Mouse (Mus musculus) liver, embryonic 14.5 days (tissue): ENCODE measurements around the gene Atic. TPM values are rescaled to one million over a fixed set of nuclear protein-coding genes. Genes with fewer than 3 reads are reported as not detected.

Experiments
- ATAC-seq: fragments of 200-750 bp; cut with Nextera tagmentation; 2 replicates; pipeline ENCODE4 v1.8.0; 2017; ENCODE audit warnings: moderate number of reproducible peaks, mild to moderate bottlenecking, moderate library complexity; ENCODE audit not compliant: insufficient read depth
- DNase-seq, 3 experiments: peaks; one replicate each; pipeline ENCODE4 v3.0.0-alpha.2; 2012 to 2013; ENCODE audit warnings: low read depth in 3 of 3, low spot score in 3 of 3
- H3K27ac ChIP-seq: fragments of 300-500 bp; sonication (generic); 2 replicates; pipeline ENCODE4 v1.5.1; 2014; ENCODE audit warnings: moderate library complexity, mild to moderate bottlenecking, control low read depth, inconsistent platforms
- H3K27me3 ChIP-seq: fragments of 300-500 bp; sonication (generic); 2 replicates; pipeline ENCODE4 v1.6.1; 2014; ENCODE audit warnings: mild to moderate bottlenecking, low read length, moderate library complexity; ENCODE audit not compliant: control insufficient read depth, insufficient read depth
- H3K36me3 ChIP-seq: fragments of 300-500 bp; sonication (generic); replicated peaks from 2 replicates; pipeline ENCODE4 v1.6.1; 2014; ENCODE audit warnings: low read depth; ENCODE audit not compliant: control insufficient read depth, insufficient read depth
- H3K4me1 ChIP-seq, 2 experiments: fragments of 200-500 bp in 1 of 2; fragments of 300-500 bp in 1 of 2; sonication (generic) in 1 of 2; replicated peaks; 2 replicates each; pipeline ENCODE4 v1.6.1; 2012 to 2014; ENCODE audit warnings: antibody characterized with exemption in 1 of 2, inconsistent platforms in 1 of 2, low read length in 1 of 2; ENCODE audit not compliant: control insufficient read depth in 2 of 2, insufficient read depth in 2 of 2
- H3K4me2 ChIP-seq: fragments of 300-500 bp; sonication (generic); 2 replicates; pipeline ENCODE4 v1.6.1; 2014; ENCODE audit warnings: low read depth, mild to moderate bottlenecking, control low read depth, moderate library complexity
- H3K4me3 ChIP-seq, 2 experiments: fragments of 200-500 bp in 1 of 2; fragments of 300-500 bp in 1 of 2; sonication (generic) in 1 of 2; 2 replicates each; pipeline ENCODE4 v1.5.1; 2012 to 2014; ENCODE audit warnings: low read depth in 2 of 2, low read length in 2 of 2, mild to moderate bottlenecking in 2 of 2, control low read depth in 1 of 2, inconsistent platforms in 1 of 2, moderate library complexity in 1 of 2; ENCODE audit not compliant: insufficient read depth in 1 of 2
- H3K9ac ChIP-seq: fragments of 300-500 bp; sonication (generic); replicated peaks from 2 replicates; pipeline ENCODE4 v1.6.1; 2014; ENCODE audit warnings: mild to moderate bottlenecking, control low read depth, moderate library complexity
- H3K9me3 ChIP-seq: fragments of 300-500 bp; sonication (generic); 2 replicates; pipeline ENCODE4 v1.6.1; 2016; ENCODE audit warnings: low read length, mixed read lengths; ENCODE audit not compliant: control insufficient read depth
- CTCF ChIP-seq: IDR thresholded peaks from 2 replicates; pipeline ENCODE4 v1.5.1; 2016; ENCODE audit warnings: antibody characterized with exemption, low read depth, control low read depth
- EP300 ChIP-seq: IDR thresholded peaks from 2 replicates; pipeline ENCODE4 v1.6.1; 2016; ENCODE audit warnings: antibody characterized with exemption, low read depth
- WGBS: fragments of 180-500 bp; shearing (Covaris S2); extraction: QIAGEN DNeasy Blood & Tissue Kit; methylation state at CpG from one replicate; pipeline ENCODE4 v1.1.7; 2014; ENCODE audit not compliant: insufficient replicate concordance; 5-methylcytosine and 5-hydroxymethylcytosine counted together
- polyA plus RNA-seq, 2 experiments: library from polyadenylated mRNA; depleted of rRNA in 1 of 2; stranded (reverse) in 1 of 2; unstranded in 1 of 2; fragments of >200 nt; fragmentation: Nextera tagmentation in 1 of 2; extraction: Ambion mirVana in 1 of 2; gene quantifications; 2 replicates each; pipeline versions ENCODE4 v1.2.1 to v1.2.3; 2012 to 2014

Gene Atic
- polyA plus RNA-seq, 2 experiments = 35.9 to 36.5 TPM

- DNase-seq = no peak
- Histone ChIP-seq H3K4me3 (no peak overlapping the region), H3K27ac (no peak overlapping the region), H3K9me3 (no peaks in the 10 kb centered on the region), H3K36me3 (no peaks in the 10 kb centered on the region; the same call in 1 of the 2 replicates), H3K4me1 (no peaks in the 10 kb centered on the region), H3K27me3 (no peaks in the 10 kb centered on the region), H3K9ac (no peak overlapping the region), H3K4me2 (no peak overlapping the region)
- TF ChIP-seq EP300 = no peak
- no peak for TF ChIP-seq CTCF
- no peak for ATAC-seq
- 60% methylated on average over 2 of the region's 2 CpGs for WGBS
Observed at GRCm38 (mm10) chr1:71621526-71621925, 64.6 kb downstream of the Atic start.

GRCm38 (mm10) chr1:71623625-71624024 is 66.7 kb downstream of the Atic start:
- WGBS = 63% methylated on average over 6 of the region's 6 CpGs
- no peak for ATAC-seq

More at GRCm38 (mm10) chr1:71623625-71624024, 66.7 kb downstream of the Atic start:
- Histone ChIP-seq H3K27ac (no peak overlapping the region), H3K9me3 (no peaks in the 10 kb centered on the region), H3K9ac (no peak overlapping the region), H3K36me3 (no peaks in the 10 kb centered on the region; the same call in none of the 2 replicates), H3K4me3 (no peak overlapping the region), H3K27me3 (no peaks in the 10 kb centered on the region), H3K4me1 (no peaks in the 10 kb centered on the region), H3K4me2 (no peak overlapping the region)
- no peak for DNase-seq
- no peak for TF ChIP-seq CTCF
- no peak for TF ChIP-seq EP300

Other genes with a start within 250 kb of the Atic start
- not detected in 2 replicates for gene Abca12, start 142.2 kb upstream of the Atic start, polyA plus RNA-seq (2012; rRNA removed)
- not detected in 2 replicates for gene Abca12, start 142.2 kb upstream of the Atic start, polyA plus RNA-seq (2014; fragmentation: Nextera tagmentation; extraction: Ambion mirVana)
- 71.4 and 99.5 TPM in 2 replicates for gene Fn1, start 96.0 kb downstream of the Atic start, polyA plus RNA-seq (2012; rRNA removed)
- 78.8 and 84.7 TPM in 2 replicates for gene Fn1, start 96.0 kb downstream of the Atic start, polyA plus RNA-seq (2014; fragmentation: Nextera tagmentation; extraction: Ambion mirVana)